Mouse (Mus musculus) intestine, postnatal 0 days (tissue): ENCODE results near the gene Vps13d. TPM values are rescaled to one million over a fixed set of nuclear protein-coding genes. Genes with fewer than 3 reads are reported as not detected.
A peak's percentile ranks its signal among the peaks of the same experiment; 100 is the strongest.

Experiments used
- ATAC-seq: fragments of 200-750 bp; cut with Nextera tagmentation; 2 replicates; pipeline ENCODE4 v1.8.0; 2017; ENCODE audit warnings: mild to moderate bottlenecking, moderate TSS enrichment, moderate library complexity
- H3K27ac ChIP-seq: fragments of 300-500 bp; sonication (generic); 2 replicates; pipeline ENCODE4 v1.5.1; 2014; ENCODE audit warnings: mild to moderate bottlenecking, low read depth, low read length, moderate library complexity
- H3K27me3 ChIP-seq: fragments of 300-500 bp; sonication (generic); replicated peaks from 2 replicates; pipeline ENCODE4 v1.6.1; 2014; ENCODE audit warnings: low read length, mixed read lengths; ENCODE audit not compliant: control insufficient read depth, insufficient read depth
- H3K36me3 ChIP-seq: fragments of 300-500 bp; sonication (generic); 2 replicates; pipeline ENCODE4 v1.6.1; 2014; ENCODE audit warnings: mild to moderate bottlenecking, moderate library complexity; ENCODE audit not compliant: control insufficient read depth, insufficient read depth
- H3K4me1 ChIP-seq: fragments of 300-500 bp; sonication (generic); replicated peaks from 2 replicates; pipeline ENCODE4 v1.6.1; 2014; ENCODE audit warnings: antibody characterized with exemption, low read length, mixed read lengths; ENCODE audit not compliant: control insufficient read depth, insufficient read depth
- H3K4me2 ChIP-seq: fragments of 300-500 bp; sonication (generic); replicated peaks from 2 replicates; pipeline ENCODE4 v1.6.1; 2014; ENCODE audit warnings: low read depth, mild to moderate bottlenecking, moderate library complexity
- H3K4me3 ChIP-seq: fragments of 300-500 bp; sonication (generic); 2 replicates; pipeline ENCODE4 v1.5.1; 2014; ENCODE audit warnings: low read depth, low read length
- H3K9ac ChIP-seq: fragments of 300-500 bp; sonication (generic); 2 replicates; pipeline ENCODE4 v1.6.1; 2014; ENCODE audit warnings: mild to moderate bottlenecking, low read depth, low read length
- H3K9me3 ChIP-seq: fragments of 300-500 bp; sonication (generic); 2 replicates; pipeline ENCODE4 v1.6.1; 2016; ENCODE audit warnings: mixed run types; ENCODE audit not compliant: control insufficient read depth
- CTCF ChIP-seq: sonication (generic); IDR thresholded peaks from 2 replicates; pipeline ENCODE4 v1.5.1; 2016; ENCODE audit warnings: low read depth, mild to moderate bottlenecking, control low read depth, antibody characterized with exemption, moderate library complexity
- WGBS: fragments of 180-500 bp; shearing (Covaris S2); extraction: QIAGEN DNeasy Blood & Tissue Kit; methylation state at CpG from one replicate; pipeline ENCODE4 v1.1.7; 2014; 5-methylcytosine and 5-hydroxymethylcytosine counted together
- polyA plus RNA-seq: library from polyadenylated mRNA; unstranded; fragments of >200 nt; fragmentation: Nextera tagmentation; extraction: Ambion mirVana; gene quantifications from 2 replicates; pipeline ENCODE4 v1.2.1, GENCODE M21; 2015

Gene Vps13d
- polyA plus RNA-seq, 1 experiment from 2014 or later: 14.8 TPM

GRCm38 (mm10) chr4:145009934-145010333 is 184.9 kb downstream of the Vps13d start:
- Histone ChIP-seq H3K36me3 (peaks cover 15% of the 10 kb centered on the region), H3K27ac (0 out of 2 replicates have a peak overlapping the region, but pooled peaks have one; percentile 50), H3K9me3 (no peaks in the 10 kb centered on the region), H3K9ac (no peak overlapping the region), H3K4me3 (no peak overlapping the region), H3K27me3 (no peaks in the 10 kb centered on the region), H3K4me2 (0 out of 2 replicates have a peak overlapping the region, but pooled peaks have one; percentile 3), H3K4me1 (peaks cover 15% of the 10 kb centered on the region)
- peak; percentile 71 for ATAC-seq
- 22% methylated on average over 7 of the region's 7 CpGs for WGBS
- no peak for TF ChIP-seq CTCF

GRCm38 (mm10) chr4:145009437-145009836 is 185.4 kb downstream of the Vps13d start:
- no peak for TF ChIP-seq CTCF
- no peak overlapping the region for H3K4me3 ChIP-seq
- H3K9me3 ChIP-seq: no peaks in the 10 kb centered on the region
- no peak overlapping the region for H3K9ac ChIP-seq
- H3K27me3 ChIP-seq: no peaks in the 10 kb centered on the region
- ATAC-seq: peak; percentile 60
- 0 out of 2 replicates have a peak overlapping the region, but pooled peaks have one; percentile 3 for H3K4me2 ChIP-seq
- H3K4me1 ChIP-seq: peaks cover 20% of the 10 kb centered on the region
- peak overlapping the region; percentile 50; the same call in 1 of the 2 replicates for H3K27ac ChIP-seq
- WGBS: 20% methylated on average over 3 of the region's 3 CpGs
- H3K36me3 ChIP-seq: peaks cover 15% of the 10 kb centered on the region

GRCm38 (mm10) chr4:145005943-145006545 is 188.8 kb downstream of the Vps13d start:
- H3K4me1 ChIP-seq: peaks cover 15% of the 10 kb centered on the region; the same call in 1 of the 2 replicates
- peaks cover 7% of the 10 kb centered on the region; the same call in 1 of the 2 replicates for H3K36me3 ChIP-seq
- no peaks in the 10 kb centered on the region for H3K9me3 ChIP-seq
- no peak overlapping the region; the same call in 1 of the 2 replicates for H3K27ac ChIP-seq
- H3K9ac ChIP-seq: no peak overlapping the region
- H3K27me3 ChIP-seq: no peaks in the 10 kb centered on the region
- ATAC-seq: no peak
- no peak overlapping the region for H3K4me3 ChIP-seq
- 93% methylated on average over 4 of the region's 4 CpGs for WGBS
- no peak overlapping the region for H3K4me2 ChIP-seq
- no peak for TF ChIP-seq CTCF

- no peaks in the 10 kb centered on the region for H3K9me3 ChIP-seq
- WGBS: 71% methylated on average over 6 of the region's 6 CpGs
- no peak overlapping the region for H3K27ac ChIP-seq
- H3K27me3 ChIP-seq: no peaks in the 10 kb centered on the region
- H3K36me3 ChIP-seq: peaks cover 7% of the 10 kb centered on the region; the same call in 1 of the 2 replicates
- H3K4me3 ChIP-seq: no peak overlapping the region
- no peak for TF ChIP-seq CTCF
- H3K9ac ChIP-seq: no peak overlapping the region
- peaks cover 15% of the 10 kb centered on the region for H3K4me1 ChIP-seq
- no peak for ATAC-seq
- no peak overlapping the region for H3K4me2 ChIP-seq
These were observed 190.6 kb downstream of the Vps13d start for GRCm38 (mm10) chr4:145004176-145004575.

GRCm38 (mm10) chr4:145002733-145003132 is 192.1 kb downstream of the Vps13d start:
- H3K4me3 ChIP-seq: no peak overlapping the region
- no peaks in the 10 kb centered on the region for H3K27me3 ChIP-seq
- 79% methylated on average over 1 of the region's 1 CpGs for WGBS

GRCm38 (mm10) chr4:144999903-145000382 is 194.9 kb downstream of the Vps13d start:
- Histone ChIP-seq H3K27ac (peak overlapping the region; percentile 65), H3K4me2 (no peak overlapping the region), H3K9me3 (no peaks in the 10 kb centered on the region), H3K36me3 (no peaks in the 10 kb centered on the region), H3K27me3 (no peaks in the 10 kb centered on the region), H3K4me3 (no peak overlapping the region), H3K4me1 (peaks cover 24% of the 10 kb centered on the region), H3K9ac (no peak overlapping the region)
- no peak for TF ChIP-seq CTCF
- ATAC-seq: peak; percentile 87
- under 1% methylated on average over 20 of the region's 20 CpGs for WGBS

More at GRCm38 (mm10) chr4:145002733-145003132, 192.1 kb downstream of the Vps13d start:
- H3K4me2 ChIP-seq: no peak overlapping the region
- ATAC-seq: no peak
- H3K36me3 ChIP-seq: peaks cover 7% of the 10 kb centered on the region; the same call in 1 of the 2 replicates
- no peaks in the 10 kb centered on the region for H3K9me3 ChIP-seq
- peaks cover 24% of the 10 kb centered on the region for H3K4me1 ChIP-seq
- TF ChIP-seq CTCF: no peak
- H3K27ac ChIP-seq: no peak overlapping the region
- H3K9ac ChIP-seq: no peak overlapping the region
